Mouse (Mus musculus) CH12.LX (cell line): Measurements from ENCODE around the gene Tcea2.

Experiments used
- CHD1 ChIP-seq: IDR thresholded peaks from 2 replicates; pipeline ENCODE4 v1.6.1; 2012; ENCODE audit warnings: low read depth, low read length, improper control_type of control experiment, inconsistent platforms
- CTCF ChIP-seq, 2 experiments: IDR thresholded peaks in 1 of 2; conservative IDR thresholded peaks in 1 of 2; 2 replicates each; pipeline ENCODE4 v1.5.1; 2011 to 2012; ENCODE audit warnings: low read depth in 2 of 2, low read length in 2 of 2, improper control_type of control experiment in 1 of 2, inconsistent platforms in 1 of 2, mild to moderate bottlenecking in 1 of 2, moderate library complexity in 1 of 2
- ELF1 ChIP-seq: IDR thresholded peaks from 2 replicates; pipeline ENCODE4 v1.6.1; 2014; ENCODE audit warnings: low read depth, mild to moderate bottlenecking, inconsistent platforms, low read length, improper control_type of control experiment
- GABPA ChIP-seq: IDR thresholded peaks from 2 replicates; pipeline ENCODE4 v1.6.1; 2012; ENCODE audit warnings: low read depth, low read length, improper control_type of control experiment, inconsistent platforms; ENCODE audit not compliant: insufficient replicate concordance
- MAFK ChIP-seq: IDR thresholded peaks from 2 replicates; pipeline ENCODE4 v1.6.1; 2011; ENCODE audit warnings: low read length, improper control_type of control experiment; ENCODE audit not compliant: insufficient replicate concordance
- NELFE ChIP-seq: IDR thresholded peaks from 2 replicates; pipeline ENCODE4 v1.6.1; 2011; ENCODE audit warnings: low read depth, low read length, improper control_type of control experiment
- POLR2A ChIP-seq: IDR thresholded peaks from 2 replicates; pipeline ENCODE4 v1.6.1; 2011; ENCODE audit warnings: low read depth, mild to moderate bottlenecking, improper control_type of control experiment, low read length
- ZC3H11A ChIP-seq: IDR thresholded peaks from 2 replicates; pipeline ENCODE4 v1.6.1; 2012; ENCODE audit warnings: low read depth, mild to moderate bottlenecking, inconsistent platforms, low read length, improper control_type of control experiment

- TF ChIP-seq GABPA: no peak
- TF ChIP-seq CTCF (conservative IDR thresholded peaks at IDR 0.05 in 1 of 2, IDR thresholded peaks at IDR 0.05 in 1 of 2; ENCODE audit: low read depth in 2 of 2, low read length in 2 of 2): no peak
- TF ChIP-seq POLR2A: no peak
- no peak for TF ChIP-seq ZC3H11A
- TF ChIP-seq NELFE: no peak
- TF ChIP-seq ELF1: no peak
- TF ChIP-seq MAFK: no peak
- TF ChIP-seq CHD1: no peak
Measured at GRCm38 (mm10) chr2:181694581-181694980, 14.5 kb downstream of the Tcea2 start.
